Mouse (Mus musculus): ENCODE measurements around the gene B230118H07Rik. TPM values are rescaled to one million over a fixed set of nuclear protein-coding genes. Genes with fewer than 3 reads are reported as not detected.
"Not testable (repeated sequence)": the region's sequence is repeated elsewhere in the genome, so short reads cannot be mapped to it uniquely, and the experiment has no call there.

B230118H07Rik gene
- polyA plus RNA-seq, 1 experiment from 2014 or later: 58.8 TPM

GRCm38 (mm10) chr2:101555886-101556285 lies 93.4 kb downstream of the B230118H07Rik start:
- no peak overlapping the region for H3K4me2 ChIP-seq (ENCODE audit: low read length)
- H3K36me3 ChIP-seq (ENCODE audit: control insufficient read depth, insufficient read depth, low read length): no peaks in the 10 kb centered on the region
- no peaks in the 10 kb centered on the region for H3K4me1 ChIP-seq (ENCODE audit: control insufficient read depth, insufficient read depth, low read length)
- no peak overlapping the region for H3K4me3 ChIP-seq (ENCODE audit: low read depth, low read length)
- H3K27ac ChIP-seq (ENCODE audit: low read depth, low read length): no peak overlapping the region
- no peaks in the 10 kb centered on the region for H3K27me3 ChIP-seq (replicated peaks; ENCODE audit: control insufficient read depth, insufficient read depth, low read length)
- no peak overlapping the region for H3K9ac ChIP-seq (ENCODE audit: low read length)
- no peaks in the 10 kb centered on the region for H3K9me3 ChIP-seq (replicated peaks; ENCODE audit: control insufficient read depth, low read length)
- DNase-seq (ENCODE audit: low spot score): no peak
- ATAC-seq: no peak
- WGBS: 78% methylated on average over 1 of the region's 1 CpGs

- no peak for ATAC-seq
- no peaks in the 10 kb centered on the region for H3K4me1 ChIP-seq (ENCODE audit: control insufficient read depth, insufficient read depth, low read length)
- 37% methylated on average over 5 of the region's 5 CpGs for WGBS
Measured at GRCm38 (mm10) chr2:101553851-101554250, 95.5 kb downstream of the B230118H07Rik start.

GRCm38 (mm10) chr2:101552301-101552700 lies 97.0 kb downstream of the B230118H07Rik start:
- WGBS: 83% methylated on average over 8 of the region's 8 CpGs
- no peak overlapping the region for H3K9ac ChIP-seq (ENCODE audit: low read length)
- H3K27me3 ChIP-seq (replicated peaks; ENCODE audit: control insufficient read depth, insufficient read depth, low read length): no peaks in the 10 kb centered on the region
- no peak overlapping the region for H3K27ac ChIP-seq (ENCODE audit: low read depth, low read length)
- H3K36me3 ChIP-seq (ENCODE audit: control insufficient read depth, insufficient read depth, low read length): no peaks in the 10 kb centered on the region
- no peak overlapping the region for H3K4me3 ChIP-seq (ENCODE audit: low read depth, low read length)
- DNase-seq (ENCODE audit: low spot score): no peak
- H3K4me1 ChIP-seq (ENCODE audit: control insufficient read depth, insufficient read depth, low read length): no peaks in the 10 kb centered on the region
- H3K9me3 ChIP-seq (replicated peaks; ENCODE audit: control insufficient read depth, low read length): no peaks in the 10 kb centered on the region
- no peak overlapping the region for H3K4me2 ChIP-seq (ENCODE audit: low read length)
- no peak for ATAC-seq

More at GRCm38 (mm10) chr2:101553851-101554250, 95.5 kb downstream of the B230118H07Rik start:
- no peak for DNase-seq (ENCODE audit: low spot score)
- Histone ChIP-seq H3K4me3 (ENCODE audit: low read depth, low read length) (no peak overlapping the region), H3K27ac (ENCODE audit: low read depth, low read length) (no peak overlapping the region), H3K27me3 (replicated peaks; ENCODE audit: control insufficient read depth, insufficient read depth, low read length) (no peaks in the 10 kb centered on the region), H3K9ac (ENCODE audit: low read length) (no peak overlapping the region), H3K9me3 (replicated peaks; ENCODE audit: control insufficient read depth, low read length) (no peaks in the 10 kb centered on the region), H3K36me3 (ENCODE audit: control insufficient read depth, insufficient read depth, low read length) (no peaks in the 10 kb centered on the region), H3K4me2 (ENCODE audit: low read length) (no peak overlapping the region)

- no peaks in the 10 kb centered on the region for H3K4me1 ChIP-seq (ENCODE audit: control insufficient read depth, insufficient read depth, low read length)
- H3K9me3 ChIP-seq (replicated peaks; ENCODE audit: control insufficient read depth, low read length): no peaks in the 10 kb centered on the region
- WGBS: 82% methylated on average over 6 of the region's 6 CpGs
- no peak overlapping the region for H3K9ac ChIP-seq (ENCODE audit: low read length)
- no peaks in the 10 kb centered on the region for H3K36me3 ChIP-seq (ENCODE audit: control insufficient read depth, insufficient read depth, low read length)
- no peak for DNase-seq (ENCODE audit: low spot score)
- H3K27ac ChIP-seq (ENCODE audit: low read depth, low read length): no peak overlapping the region
- no peaks in the 10 kb centered on the region for H3K27me3 ChIP-seq (replicated peaks; ENCODE audit: control insufficient read depth, insufficient read depth, low read length)
- no peak overlapping the region for H3K4me2 ChIP-seq (ENCODE audit: low read length)
- no peak overlapping the region for H3K4me3 ChIP-seq (ENCODE audit: low read depth, low read length)
- ATAC-seq: no peak
Measured at GRCm38 (mm10) chr2:101551026-101551719, 98.2 kb downstream of the B230118H07Rik start.

GRCm38 (mm10) chr2:101550176-101550575 lies 99.2 kb downstream of the B230118H07Rik start:
- H3K9ac ChIP-seq (ENCODE audit: low read length): no peak overlapping the region
- H3K9me3 ChIP-seq (replicated peaks; ENCODE audit: control insufficient read depth, low read length): no peaks in the 10 kb centered on the region
- no peaks in the 10 kb centered on the region for H3K36me3 ChIP-seq (ENCODE audit: control insufficient read depth, insufficient read depth, low read length)
- H3K27me3 ChIP-seq (replicated peaks; ENCODE audit: control insufficient read depth, insufficient read depth, low read length): no peaks in the 10 kb centered on the region
- H3K27ac ChIP-seq (ENCODE audit: low read depth, low read length): no peak overlapping the region
- H3K4me3 ChIP-seq (ENCODE audit: low read depth, low read length): no peak overlapping the region
- 85% methylated on average over 2 of the region's 2 CpGs for WGBS
- DNase-seq (ENCODE audit: low spot score) (no peak), ATAC-seq (no peak)
- no peaks in the 10 kb centered on the region for H3K4me1 ChIP-seq (ENCODE audit: control insufficient read depth, insufficient read depth, low read length)
- no peak overlapping the region for H3K4me2 ChIP-seq (ENCODE audit: low read length)

- no peak overlapping the region for H3K9ac ChIP-seq (ENCODE audit: low read length)
- H3K4me2 ChIP-seq (ENCODE audit: low read length): no peak overlapping the region
- H3K4me1 ChIP-seq (ENCODE audit: control insufficient read depth, insufficient read depth, low read length): no peaks in the 10 kb centered on the region
- WGBS: 86% methylated on average over 6 of the region's 6 CpGs
- no peaks in the 10 kb centered on the region for H3K27me3 ChIP-seq (replicated peaks; ENCODE audit: control insufficient read depth, insufficient read depth, low read length)
- ATAC-seq: no peak
- H3K27ac ChIP-seq (ENCODE audit: low read depth, low read length): no peak overlapping the region
- no peaks in the 10 kb centered on the region for H3K9me3 ChIP-seq (replicated peaks; ENCODE audit: control insufficient read depth, low read length)
- no peak overlapping the region for H3K4me3 ChIP-seq (ENCODE audit: low read depth, low read length)
- no peaks in the 10 kb centered on the region for H3K36me3 ChIP-seq (ENCODE audit: control insufficient read depth, insufficient read depth, low read length)
- DNase-seq (ENCODE audit: low spot score): no peak
Measured at GRCm38 (mm10) chr2:101548866-101549265, 100.5 kb downstream of the B230118H07Rik start.

GRCm38 (mm10) chr2:101545593-101545992 lies 103.7 kb downstream of the B230118H07Rik start:
- DNase-seq (ENCODE audit: low spot score): no peak
- H3K4me2 ChIP-seq (ENCODE audit: low read length): no peak overlapping the region
- WGBS: 97% methylated on average over 2 of the region's 2 CpGs
- H3K27ac ChIP-seq (ENCODE audit: low read depth, low read length): no peak overlapping the region
- H3K9ac ChIP-seq (ENCODE audit: low read length): no peak overlapping the region
- no peaks in the 10 kb centered on the region for H3K36me3 ChIP-seq (ENCODE audit: control insufficient read depth, insufficient read depth, low read length)
- no peak for ATAC-seq
- H3K4me1 ChIP-seq (ENCODE audit: control insufficient read depth, insufficient read depth, low read length): no peaks in the 10 kb centered on the region
- no peaks in the 10 kb centered on the region for H3K27me3 ChIP-seq (replicated peaks; ENCODE audit: control insufficient read depth, insufficient read depth, low read length)
- no peak overlapping the region for H3K4me3 ChIP-seq (ENCODE audit: low read depth, low read length)
- H3K9me3 ChIP-seq (replicated peaks; ENCODE audit: control insufficient read depth, low read length): no peaks in the 10 kb centered on the region

GRCm38 (mm10) chr2:101543704-101544417 lies 105.5 kb downstream of the B230118H07Rik start:
- H3K9ac ChIP-seq (ENCODE audit: low read length): no peak overlapping the region
- H3K4me1 ChIP-seq (ENCODE audit: control insufficient read depth, insufficient read depth, low read length): no peaks in the 10 kb centered on the region
- H3K36me3 ChIP-seq (ENCODE audit: control insufficient read depth, insufficient read depth, low read length): no peaks in the 10 kb centered on the region
- H3K9me3 ChIP-seq (replicated peaks; ENCODE audit: control insufficient read depth, low read length): no peaks in the 10 kb centered on the region
- H3K4me3 ChIP-seq (ENCODE audit: low read depth, low read length): no peak overlapping the region
- H3K27me3 ChIP-seq (replicated peaks; ENCODE audit: control insufficient read depth, insufficient read depth, low read length): no peaks in the 10 kb centered on the region
- H3K27ac ChIP-seq (ENCODE audit: low read depth, low read length): no peak overlapping the region
- WGBS: 77% methylated on average over 8 of the region's 8 CpGs
- no peak for ATAC-seq
- no peak for DNase-seq (ENCODE audit: low spot score)
- no peak overlapping the region for H3K4me2 ChIP-seq (ENCODE audit: low read length)

GRCm38 (mm10) chr2:101536887-101537286 lies 112.4 kb downstream of the B230118H07Rik start:
- H3K4me3 ChIP-seq (ENCODE audit: low read depth, low read length); H3K9ac ChIP-seq (ENCODE audit: low read length); H3K4me2 ChIP-seq (ENCODE audit: low read length); H3K27me3 ChIP-seq (replicated peaks; ENCODE audit: control insufficient read depth, insufficient read depth, low read length); H3K9me3 ChIP-seq (replicated peaks; ENCODE audit: control insufficient read depth, low read length); H3K4me1 ChIP-seq (ENCODE audit: control insufficient read depth, insufficient read depth, low read length); H3K36me3 ChIP-seq (ENCODE audit: control insufficient read depth, insufficient read depth, low read length); H3K27ac ChIP-seq (ENCODE audit: low read depth, low read length): not testable (repeated sequence)
- ATAC-seq (peak; percentile 71; the same call in 1 of the 2 replicates), DNase-seq (ENCODE audit: low spot score) (peak; percentile 65)
- 69% methylated on average over 6 of the region's 6 CpGs for WGBS

Measured in forebrain, embryonic 14.5 days (tissue).